Mouse (Mus musculus) heart, embryonic 16.5 days (tissue): Measurements from ENCODE around the gene Cckbr. TPM values are rescaled to one million over a fixed set of nuclear protein-coding genes. Genes with fewer than 3 reads are reported as not detected.
"Not testable (repeated sequence)": the region's sequence is repeated elsewhere in the genome, so short reads cannot be mapped to it uniquely, and the experiment has no call there.

Source experiments
- ATAC-seq: fragments of 200-750 bp; cut with Nextera tagmentation; replicated peaks from 2 replicates; pipeline ENCODE4 v1.8.0; 2017; ENCODE audit warnings: moderate number of reproducible peaks; ENCODE audit not compliant: insufficient read depth, low FRiP score; ENCODE audit errors: extremely low read depth
- H3K27ac ChIP-seq: fragments of 300-500 bp; sonication (generic); 2 replicates; pipeline ENCODE4 v1.5.1; 2014; ENCODE audit warnings: mild to moderate bottlenecking, low read length, control low read depth, moderate library complexity
- H3K27me3 ChIP-seq: fragments of 300-500 bp; sonication (generic); 2 replicates; pipeline ENCODE4 v1.6.1; 2014; ENCODE audit warnings: low read length, mixed read lengths; ENCODE audit not compliant: control insufficient read depth, insufficient read depth
- H3K36me3 ChIP-seq: fragments of 300-500 bp; sonication (generic); 2 replicates; pipeline ENCODE4 v1.6.1; 2014; ENCODE audit not compliant: control insufficient read depth, insufficient read depth
- H3K4me1 ChIP-seq: fragments of 300-500 bp; sonication (generic); 2 replicates; pipeline ENCODE4 v1.6.1; 2014; ENCODE audit warnings: low read length, mixed read lengths; ENCODE audit not compliant: control insufficient read depth, insufficient read depth
- H3K4me2 ChIP-seq: fragments of 300-500 bp; sonication (generic); 2 replicates; pipeline ENCODE4 v1.6.1; 2014; ENCODE audit warnings: low read depth, mild to moderate bottlenecking, control low read depth, low read length
- H3K4me3 ChIP-seq: fragments of 300-500 bp; sonication (generic); 2 replicates; pipeline ENCODE4 v1.5.1; 2014; ENCODE audit warnings: mild to moderate bottlenecking, control low read depth, low read length
- H3K9ac ChIP-seq: fragments of 300-500 bp; sonication (generic); 2 replicates; pipeline ENCODE4 v1.6.1; 2014; ENCODE audit warnings: low read length, control low read depth
- H3K9me3 ChIP-seq: fragments of 300-500 bp; sonication (generic); replicated peaks from 2 replicates; pipeline ENCODE4 v1.6.1; 2016; ENCODE audit warnings: low read length; ENCODE audit not compliant: control insufficient read depth
- WGBS: fragments of 180-500 bp; shearing (Covaris S2); extraction: QIAGEN DNeasy Blood & Tissue Kit; methylation state at CpG from one replicate; pipeline ENCODE4 v1.1.7; 2014; 5-methylcytosine and 5-hydroxymethylcytosine counted together
- polyA plus RNA-seq: library from polyadenylated mRNA; unstranded; fragments of >200 nt; fragmentation: Nextera tagmentation; extraction: Ambion mirVana; gene quantifications from 2 replicates; pipeline ENCODE4 v1.2.1, GENCODE M21; 2015

Gene Cckbr
- polyA plus RNA-seq, 1 experiment from 2014 or later, result not detected

- peaks cover 48% of the 10 kb centered on the region for H3K27me3 ChIP-seq
- H3K27ac ChIP-seq, result no peak overlapping the region
- ATAC-seq, result no peak
- peaks cover 8% of the 10 kb centered on the region; the same call in 1 of the 2 replicates for H3K4me1 ChIP-seq
- H3K9me3 ChIP-seq, result no peaks in the 10 kb centered on the region
- H3K4me3 ChIP-seq, result peak overlapping the region; percentile 52
- H3K4me2 ChIP-seq, result peak overlapping the region; percentile 81
- H3K9ac ChIP-seq, result peak overlapping the region; percentile 60; the same call in 1 of the 2 replicates
- WGBS, result under 1% methylated on average over 11 of the region's 11 CpGs
- no peaks in the 10 kb centered on the region for H3K36me3 ChIP-seq
Measured at GRCm38 (mm10) chr7:105426051-105426450, 520 bp downstream of the Cckbr start.

GRCm38 (mm10) chr7:105432058-105432457 lies 6.5 kb downstream of the Cckbr start:
- no peaks in the 10 kb centered on the region for H3K9me3 ChIP-seq
- H3K4me1 ChIP-seq, result no peaks in the 10 kb centered on the region
- H3K27me3 ChIP-seq, result peaks cover 14% of the 10 kb centered on the region
- no peaks in the 10 kb centered on the region for H3K36me3 ChIP-seq
- WGBS, result 20% methylated on average over 1 of the region's 1 CpGs
- no peak overlapping the region for H3K9ac ChIP-seq
- no peak for ATAC-seq
- H3K27ac ChIP-seq, result no peak overlapping the region
- H3K4me3 ChIP-seq, result no peak overlapping the region
- no peak overlapping the region for H3K4me2 ChIP-seq

GRCm38 (mm10) chr7:105433859-105434258 lies 8.3 kb downstream of the Cckbr start:
- no peak overlapping the region for H3K27ac ChIP-seq
- no peak overlapping the region for H3K9ac ChIP-seq
- H3K4me2 ChIP-seq, result no peak overlapping the region
- no peaks in the 10 kb centered on the region; the same call in 1 of the 2 replicates for H3K27me3 ChIP-seq
- no peak overlapping the region for H3K4me3 ChIP-seq
- 81% methylated on average over 17 of the region's 17 CpGs for WGBS
- H3K4me1 ChIP-seq, result peaks cover 5% of the 10 kb centered on the region; the same call in 1 of the 2 replicates
- no peak for ATAC-seq
- no peaks in the 10 kb centered on the region for H3K36me3 ChIP-seq
- no peaks in the 10 kb centered on the region for H3K9me3 ChIP-seq

GRCm38 (mm10) chr7:105434798-105435197 lies 9.3 kb downstream of the Cckbr start:
- no peak overlapping the region for H3K27ac ChIP-seq

GRCm38 (mm10) chr7:105437979-105438772 lies 12.6 kb downstream of the Cckbr start:
- Histone ChIP-seq H3K4me3 (no peak overlapping the region), H3K27ac (no peak overlapping the region)
- 41% methylated on average over 7 of the region's 7 CpGs for WGBS

More at GRCm38 (mm10) chr7:105434798-105435197, 9.3 kb downstream of the Cckbr start:
- Histone ChIP-seq H3K9me3 (no peaks in the 10 kb centered on the region), H3K36me3 (no peaks in the 10 kb centered on the region), H3K4me1 (peaks cover 5% of the 10 kb centered on the region; the same call in 1 of the 2 replicates), H3K9ac (no peak overlapping the region), H3K4me2 (no peak overlapping the region), H3K27me3 (no peaks in the 10 kb centered on the region; the same call in 1 of the 2 replicates), H3K4me3 (no peak overlapping the region)
- no peak for ATAC-seq
- 71% methylated on average over 22 of the region's 22 CpGs for WGBS

GRCm38 (mm10) chr7:105441426-105441825 lies 15.9 kb downstream of the Cckbr start:
- WGBS, result 37% methylated on average over 4 of the region's 4 CpGs
- H3K27me3 ChIP-seq, result no peaks in the 10 kb centered on the region

More at GRCm38 (mm10) chr7:105437979-105438772, 12.6 kb downstream of the Cckbr start:
- no peak for ATAC-seq
- Histone ChIP-seq H3K4me1 (peaks cover 5% of the 10 kb centered on the region; the same call in 1 of the 2 replicates), H3K9me3 (no peaks in the 10 kb centered on the region), H3K4me2 (no peak overlapping the region), H3K27me3 (no peaks in the 10 kb centered on the region; the same call in 1 of the 2 replicates), H3K9ac (no peak overlapping the region), H3K36me3 (no peaks in the 10 kb centered on the region)

GRCm38 (mm10) chr7:105445076-105445475 lies 19.5 kb downstream of the Cckbr start:
- no peak overlapping the region for H3K4me2 ChIP-seq
- 66% methylated on average over 3 of the region's 3 CpGs for WGBS
- no peaks in the 10 kb centered on the region for H3K36me3 ChIP-seq
- no peak overlapping the region for H3K27ac ChIP-seq
- no peaks in the 10 kb centered on the region for H3K4me1 ChIP-seq
- no peaks in the 10 kb centered on the region for H3K27me3 ChIP-seq
- H3K9ac ChIP-seq, result no peak overlapping the region
- H3K4me3 ChIP-seq, result no peak overlapping the region
- H3K9me3 ChIP-seq, result no peaks in the 10 kb centered on the region
- no peak for ATAC-seq

More at GRCm38 (mm10) chr7:105441426-105441825, 15.9 kb downstream of the Cckbr start:
- H3K9me3 ChIP-seq, result no peaks in the 10 kb centered on the region
- no peaks in the 10 kb centered on the region for H3K36me3 ChIP-seq
- H3K4me2 ChIP-seq, result no peak overlapping the region
- no peak overlapping the region for H3K4me3 ChIP-seq
- H3K9ac ChIP-seq, result no peak overlapping the region
- peaks cover 5% of the 10 kb centered on the region; the same call in 1 of the 2 replicates for H3K4me1 ChIP-seq
- H3K27ac ChIP-seq, result no peak overlapping the region
- ATAC-seq, result no peak

GRCm38 (mm10) chr7:105453345-105453744 lies 27.8 kb downstream of the Cckbr start:
- not testable (repeated sequence) for H3K4me1 ChIP-seq, H3K36me3 ChIP-seq, H3K27ac ChIP-seq, H3K27me3 ChIP-seq, H3K4me2 ChIP-seq, H3K9me3 ChIP-seq, H3K9ac ChIP-seq, H3K4me3 ChIP-seq, ATAC-seq
- 87% methylated on average over 4 of the region's 4 CpGs for WGBS

- no peak for ATAC-seq
- Histone ChIP-seq H3K4me2 (no peak overlapping the region), H3K9ac (no peak overlapping the region), H3K4me3 (no peak overlapping the region), H3K4me1 (no peaks in the 10 kb centered on the region), H3K27me3 (no peaks in the 10 kb centered on the region), H3K27ac (no peak overlapping the region), H3K9me3 (no peaks in the 10 kb centered on the region), H3K36me3 (no peaks in the 10 kb centered on the region)
Measured at GRCm38 (mm10) chr7:105458546-105458945, 33.0 kb downstream of the Cckbr start.
